Mouse (Mus musculus) forebrain, embryonic 16.5 days (tissue): Measurements from ENCODE around the gene Sowaha. TPM values are rescaled to one million over a fixed set of nuclear protein-coding genes. Genes with fewer than 3 reads are reported as not detected.

Source experiments
- ATAC-seq: fragments of 200-750 bp; cut with Nextera tagmentation; 2 replicates; pipeline ENCODE4 v1.8.0; 2017; ENCODE audit warnings: mild to moderate bottlenecking, moderate library complexity
- H3K27ac ChIP-seq: fragments of 300-500 bp; sonication (generic); 2 replicates; pipeline ENCODE4 v1.5.1; 2014; ENCODE audit warnings: low read length, control low read depth
- H3K27me3 ChIP-seq: fragments of 300-500 bp; sonication (generic); replicated peaks from 2 replicates; pipeline ENCODE4 v1.6.1; 2014; ENCODE audit warnings: low read length; ENCODE audit not compliant: control insufficient read depth, insufficient read depth
- H3K36me3 ChIP-seq: fragments of 300-500 bp; sonication (generic); 2 replicates; pipeline ENCODE4 v1.6.1; 2014; ENCODE audit not compliant: control insufficient read depth, insufficient read depth
- H3K4me1 ChIP-seq: fragments of 300-500 bp; sonication (generic); replicated peaks from 2 replicates; pipeline ENCODE4 v1.6.1; 2014; ENCODE audit warnings: low read length; ENCODE audit not compliant: control insufficient read depth, insufficient read depth
- H3K4me2 ChIP-seq: fragments of 300-500 bp; sonication (generic); 2 replicates; pipeline ENCODE4 v1.6.1; 2014; ENCODE audit warnings: mild to moderate bottlenecking, low read length, control low read depth
- H3K4me3 ChIP-seq: fragments of 300-500 bp; sonication (generic); replicated peaks from 2 replicates; pipeline ENCODE4 v1.5.1; 2014; ENCODE audit warnings: mild to moderate bottlenecking, low read length, control low read depth
- H3K9ac ChIP-seq: fragments of 300-500 bp; sonication (generic); replicated peaks from 2 replicates; pipeline ENCODE4 v1.6.1; 2014; ENCODE audit warnings: low read depth, low read length, control low read depth
- H3K9me3 ChIP-seq: fragments of 300-500 bp; sonication (generic); 2 replicates; pipeline ENCODE4 v1.6.1; 2016; ENCODE audit warnings: low read length; ENCODE audit not compliant: control insufficient read depth
- WGBS: fragments of 180-500 bp; shearing (Covaris S2); extraction: QIAGEN DNeasy Blood & Tissue Kit; methylation state at CpG from one replicate; pipeline ENCODE4 v1.1.7; 2014; 5-methylcytosine and 5-hydroxymethylcytosine counted together
- polyA plus RNA-seq: library from polyadenylated mRNA; unstranded; fragments of >200 nt; fragmentation: Nextera tagmentation; extraction: Ambion mirVana; gene quantifications from 2 replicates; pipeline ENCODE4 v1.2.1, GENCODE M21; 2015

Gene Sowaha
- polyA plus RNA-seq, 1 experiment from 2014 or later, result 2.2 TPM

- H3K9ac ChIP-seq, result no peak overlapping the region
- H3K27ac ChIP-seq, result no peak overlapping the region
- peaks cover 33% of the 10 kb centered on the region for H3K27me3 ChIP-seq
- no peak overlapping the region for H3K4me2 ChIP-seq
- no peaks in the 10 kb centered on the region for H3K36me3 ChIP-seq
- H3K4me1 ChIP-seq, result peaks cover 19% of the 10 kb centered on the region
- no peak for ATAC-seq
- no peak overlapping the region for H3K4me3 ChIP-seq
- H3K9me3 ChIP-seq, result peaks cover 5% of the 10 kb centered on the region; the same call in 1 of the 2 replicates
- 73% methylated on average over 4 of the region's 4 CpGs for WGBS
Measured at GRCm38 (mm10) chr11:53481088-53481730, 1.1 kb upstream of the Sowaha start.

- no peak overlapping the region for H3K27ac ChIP-seq
- WGBS, result under 1% methylated on average over 61 of the region's 62 CpGs
- H3K4me1 ChIP-seq, result peaks cover 35% of the 10 kb centered on the region
- peak overlapping the region; percentile 52 for H3K9ac ChIP-seq
- H3K4me3 ChIP-seq, result peak overlapping the region; percentile 51
- peak overlapping the region; percentile 69 for H3K4me2 ChIP-seq
- H3K9me3 ChIP-seq, result peaks cover 5% of the 10 kb centered on the region; the same call in 1 of the 2 replicates
- peaks cover 33% of the 10 kb centered on the region for H3K27me3 ChIP-seq
- ATAC-seq, result peak; percentile 29; the same call in 1 of the 2 replicates
- no peaks in the 10 kb centered on the region for H3K36me3 ChIP-seq
Measured at GRCm38 (mm10) chr11:53479171-53479782, 797 bp downstream of the Sowaha start.

- 0 out of 2 replicates have a peak, but pooled peaks have one; percentile 1 for ATAC-seq
Measured at GRCm38 (mm10) chr11:53478383-53479170, 1.5 kb downstream of the Sowaha start.

DNA sequence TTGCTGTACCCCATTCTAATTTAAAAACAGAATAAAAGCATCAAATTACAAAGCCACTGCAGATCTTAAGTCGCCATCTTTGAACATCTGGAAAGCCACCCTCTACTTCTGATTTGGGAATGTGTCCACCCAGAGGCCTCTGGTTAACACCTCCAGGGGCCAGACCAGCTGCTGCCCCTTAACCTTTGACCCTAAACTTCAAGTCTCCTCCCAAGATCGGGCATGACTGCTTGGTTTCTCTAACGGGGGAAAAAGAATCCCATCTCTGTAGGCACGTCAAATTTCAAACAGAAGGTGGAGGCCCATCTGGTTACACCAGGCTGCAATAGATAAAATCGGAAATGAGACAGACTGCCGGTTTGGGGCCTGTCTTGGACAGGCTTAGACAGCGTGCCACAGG is 2.2 kb downstream of the Sowaha start:
- H3K27me3 ChIP-seq, result peaks cover 33% of the 10 kb centered on the region
- WGBS, result 45% methylated on average over 7 of the region's 7 CpGs
- no peaks in the 10 kb centered on the region for H3K36me3 ChIP-seq
- peaks cover 5% of the 10 kb centered on the region; the same call in 1 of the 2 replicates for H3K9me3 ChIP-seq
- peaks cover 39% of the 10 kb centered on the region for H3K4me1 ChIP-seq
- no peak for ATAC-seq
- H3K4me2 ChIP-seq, result no peak overlapping the region; the same call in 1 of the 2 replicates
- no peak overlapping the region for H3K27ac ChIP-seq
- H3K9ac ChIP-seq, result no peak overlapping the region
- no peak overlapping the region for H3K4me3 ChIP-seq

More at GRCm38 (mm10) chr11:53478383-53479170, 1.5 kb downstream of the Sowaha start:
- peaks cover 33% of the 10 kb centered on the region for H3K27me3 ChIP-seq
- no peaks in the 10 kb centered on the region for H3K36me3 ChIP-seq
- H3K27ac ChIP-seq, result no peak overlapping the region
- whole genome bisulfite sequencing, result 5% methylated on average over 79 of the region's 79 CpGs
- peaks cover 39% of the 10 kb centered on the region for H3K4me1 ChIP-seq
- peaks cover 5% of the 10 kb centered on the region; the same call in 1 of the 2 replicates for H3K9me3 ChIP-seq
- H3K4me2 ChIP-seq, result peak overlapping the region; percentile 69
- H3K4me3 ChIP-seq, result peak overlapping the region; percentile 51
- H3K9ac ChIP-seq, result peak overlapping the region; percentile 52

- Histone ChIP-seq H3K27ac (peak overlapping the region; percentile 77), H3K4me2 (peak overlapping the region; percentile 46), H3K4me3 (peak overlapping the region; percentile 10), H3K9me3 (peaks cover 5% of the 10 kb centered on the region; the same call in 1 of the 2 replicates), H3K27me3 (peaks cover 28% of the 10 kb centered on the region), H3K4me1 (peaks cover 42% of the 10 kb centered on the region), H3K9ac (no peak overlapping the region; the same call in 1 of the 2 replicates), H3K36me3 (no peaks in the 10 kb centered on the region)
- ATAC-seq, result peak; percentile 41; the same call in 1 of the 2 replicates
- WGBS, result 16% methylated on average over 8 of the region's 8 CpGs
Measured at GRCm38 (mm10) chr11:53475620-53476019, 4.5 kb downstream of the Sowaha start.

DNA sequence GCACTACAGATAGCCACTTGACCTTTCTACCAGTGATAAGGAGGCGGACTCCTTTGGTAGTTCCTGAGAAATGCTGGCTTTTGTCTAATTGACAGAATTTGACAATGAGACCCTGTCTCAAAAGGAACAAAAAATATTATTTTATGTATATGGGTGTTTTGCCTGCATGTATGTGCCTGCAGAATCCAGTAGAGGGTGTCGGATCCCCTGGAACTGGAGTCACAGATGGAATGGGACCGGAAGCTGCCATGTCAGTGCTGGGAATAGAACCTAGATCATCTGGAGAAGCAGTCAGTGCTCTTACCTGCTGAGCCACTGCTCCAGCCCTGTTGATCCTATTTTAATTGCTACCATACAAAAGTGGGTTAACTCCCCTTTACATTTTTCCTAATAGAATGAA is 7.4 kb downstream of the Sowaha start:
- H3K27ac ChIP-seq, result no peak overlapping the region
- no peak overlapping the region for H3K4me2 ChIP-seq
- H3K36me3 ChIP-seq, result no peaks in the 10 kb centered on the region
- H3K9me3 ChIP-seq, result no peaks in the 10 kb centered on the region
- no peak for ATAC-seq
- H3K4me3 ChIP-seq, result no peak overlapping the region
- 69% methylated on average over 3 of the region's 3 CpGs for WGBS
- peaks cover under 1% of the 10 kb centered on the region; the same call in 1 of the 2 replicates for H3K27me3 ChIP-seq
- no peak overlapping the region for H3K9ac ChIP-seq
- peaks cover 37% of the 10 kb centered on the region for H3K4me1 ChIP-seq

GRCm38 (mm10) chr11:53469968-53470695 is 9.9 kb downstream of the Sowaha start, which contains the start of gene Gm9837:
Gm9837 (minus strand) TSS chr11:53470479.
- peak within 1 kb of the TSS; percentile 4; the same call in 1 of the 2 replicates for H3K9ac ChIP-seq

DNA sequence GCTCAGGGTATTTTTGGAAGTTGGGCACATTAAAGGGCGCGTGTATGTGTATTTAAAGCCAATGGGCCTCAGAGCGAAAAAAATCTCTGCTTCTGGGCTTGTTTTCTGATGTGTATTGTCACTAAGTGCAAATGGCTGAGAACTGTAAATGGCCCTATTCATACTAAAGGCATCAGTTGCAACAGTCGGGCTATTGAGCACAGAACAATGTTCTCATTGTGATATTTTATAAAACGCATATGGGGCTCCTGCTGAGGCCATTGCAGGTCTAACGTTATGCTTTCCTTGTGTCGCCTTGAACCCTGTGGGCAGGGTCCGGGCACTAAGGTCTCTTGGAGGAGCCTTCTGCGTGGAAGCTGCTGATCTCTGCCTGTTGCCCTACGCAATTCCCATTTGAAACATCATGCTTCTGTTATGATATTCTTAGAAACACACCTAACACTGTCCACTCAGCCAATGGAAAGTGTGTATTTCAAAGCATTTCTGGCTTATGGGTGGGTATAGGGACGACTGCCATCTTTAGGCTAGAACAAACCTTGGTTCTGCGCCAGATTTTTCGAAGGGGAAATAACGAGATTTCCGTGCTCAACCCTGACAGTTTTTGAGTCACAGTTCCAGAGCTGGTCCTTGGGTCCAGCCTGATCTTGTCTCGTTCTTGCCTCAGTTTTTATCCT is 10.6 kb downstream of the Sowaha start:
- ATAC-seq, result no peak; the same call in 1 of the 2 replicates
- peaks cover 32% of the 10 kb centered on the region for H3K4me1 ChIP-seq
- no peak overlapping the region for H3K27ac ChIP-seq
- WGBS, result 17% methylated on average over 16 of the region's 16 CpGs
- no peaks in the 10 kb centered on the region for H3K36me3 ChIP-seq
- H3K9me3 ChIP-seq, result no peaks in the 10 kb centered on the region
- H3K9ac ChIP-seq, result no peak overlapping the region
- H3K4me2 ChIP-seq, result peak overlapping the region; percentile 52
- H3K27me3 ChIP-seq, result peaks cover 19% of the 10 kb centered on the region
- H3K4me3 ChIP-seq, result no peak overlapping the region

More at GRCm38 (mm10) chr11:53469968-53470695, 9.9 kb downstream of the Sowaha start, which contains the start of gene Gm9837:
- WGBS, result under 1% methylated on average over 29 of the region's 29 CpGs
- Histone ChIP-seq H3K4me1 (peaks cover 38% of the 10 kb centered on the region), H3K4me3 (peak within 1 kb of the TSS; percentile 26), H3K27ac (peak within 1 kb of the TSS; percentile 41; the same call in 1 of the 2 replicates), H3K36me3 (no peaks in the 10 kb centered on the region), H3K9me3 (no peaks in the 10 kb centered on the region), H3K27me3 (peaks cover 12% of the 10 kb centered on the region), H3K4me2 (peak within 1 kb of the TSS; percentile 52)
- peak; percentile 89 for ATAC-seq
